Mouse (Mus musculus) limb, embryonic 15.5 days (tissue): ENCODE results near the gene Drc3. TPM values are rescaled to one million over a fixed set of nuclear protein-coding genes. Genes with fewer than 3 reads are reported as not detected.

Source experiments
- ATAC-seq: fragments of 200-750 bp; cut with Nextera tagmentation; 2 replicates; pipeline ENCODE4 v1.8.0; 2017; ENCODE audit warnings: low read depth, moderate TSS enrichment; ENCODE audit not compliant: insufficient number of reproducible peaks, low FRiP score, low TSS enrichment
- H3K27ac ChIP-seq: fragments of 300-500 bp; sonication (generic); 2 replicates; pipeline ENCODE4 v1.5.1; 2015; ENCODE audit warnings: moderate library complexity, mild to moderate bottlenecking, inconsistent platforms
- H3K27me3 ChIP-seq: fragments of 300-500 bp; sonication (generic); 2 replicates; pipeline ENCODE4 v1.6.1; 2015; ENCODE audit warnings: inconsistent platforms
- H3K36me3 ChIP-seq: fragments of 300-500 bp; sonication (generic); 2 replicates; pipeline ENCODE4 v1.6.1; 2015; ENCODE audit warnings: inconsistent platforms
- H3K4me1 ChIP-seq: fragments of 300-500 bp; sonication (generic); 2 replicates; pipeline ENCODE4 v1.6.1; 2015; ENCODE audit warnings: inconsistent platforms
- H3K4me2 ChIP-seq: fragments of 300-500 bp; sonication (generic); 2 replicates; pipeline ENCODE4 v1.6.1; 2015; ENCODE audit warnings: mild to moderate bottlenecking, inconsistent platforms
- H3K4me3 ChIP-seq: fragments of 300-500 bp; sonication (generic); 2 replicates; pipeline ENCODE4 v1.5.1; 2015; ENCODE audit warnings: mild to moderate bottlenecking, inconsistent platforms
- H3K9ac ChIP-seq: fragments of 300-500 bp; sonication (generic); 2 replicates; pipeline ENCODE4 v1.6.1; 2015; ENCODE audit warnings: inconsistent platforms
- H3K9me3 ChIP-seq: fragments of 300-500 bp; sonication (generic); 2 replicates; pipeline ENCODE4 v1.6.1; 2016; ENCODE audit warnings: inconsistent platforms
- WGBS: fragments of 180-500 bp; shearing (Covaris S2); methylation state at CpG from one replicate; pipeline ENCODE4 v1.1.7; 2015; 5-methylcytosine and 5-hydroxymethylcytosine counted together
- polyA plus RNA-seq: library from polyadenylated mRNA; unstranded; fragments of >200 nt; fragmentation: Nextera tagmentation; extraction: Ambion mirVana; gene quantifications from 2 replicates; pipeline ENCODE4 v1.2.1, GENCODE M21; 2015

Gene Drc3
- polyA plus RNA-seq, 1 experiment from 2014 or later, result 1.7 TPM

GRCm38 (mm10) chr11:60412173-60412572, 59.0 kb downstream of the Drc3 start:
- H3K27me3 ChIP-seq, result no peaks in the 10 kb centered on the region
- no peak overlapping the region for H3K4me2 ChIP-seq
- no peak for ATAC-seq
- peaks cover 24% of the 10 kb centered on the region for H3K36me3 ChIP-seq
- no peak overlapping the region for H3K27ac ChIP-seq
- no peak overlapping the region for H3K4me3 ChIP-seq
- H3K4me1 ChIP-seq, result peaks cover 10% of the 10 kb centered on the region
- H3K9ac ChIP-seq, result no peak overlapping the region
- WGBS, result 5% methylated on average over 3 of the region's 3 CpGs
- no peaks in the 10 kb centered on the region for H3K9me3 ChIP-seq

- WGBS, result 81% methylated on average over 2 of the region's 2 CpGs
- no peak overlapping the region for H3K4me3 ChIP-seq
- no peak overlapping the region for H3K4me2 ChIP-seq
- peaks cover 10% of the 10 kb centered on the region for H3K4me1 ChIP-seq
- H3K36me3 ChIP-seq, result peaks cover 17% of the 10 kb centered on the region
- H3K9me3 ChIP-seq, result no peaks in the 10 kb centered on the region
- ATAC-seq, result no peak
- no peak overlapping the region for H3K9ac ChIP-seq
- H3K27ac ChIP-seq, result no peak overlapping the region
- H3K27me3 ChIP-seq, result no peaks in the 10 kb centered on the region
Observed at GRCm38 (mm10) chr11:60412921-60413320, 59.8 kb downstream of the Drc3 start.

GRCm38 (mm10) chr11:60416590-60416962, 63.4 kb downstream of the Drc3 start:
- peak; percentile 44; the same call in 1 of the 2 replicates for ATAC-seq
- H3K4me3 ChIP-seq, result peak overlapping the region; percentile 85
- H3K27ac ChIP-seq, result peak overlapping the region; percentile 75
- WGBS, result under 1% methylated on average over 21 of the region's 21 CpGs
- no peaks in the 10 kb centered on the region for H3K27me3 ChIP-seq
- no peaks in the 10 kb centered on the region for H3K9me3 ChIP-seq
- H3K4me2 ChIP-seq, result peak overlapping the region; percentile 66
- no peaks in the 10 kb centered on the region for H3K36me3 ChIP-seq
- H3K4me1 ChIP-seq, result peaks cover 26% of the 10 kb centered on the region
- peak overlapping the region; percentile 77 for H3K9ac ChIP-seq

- H3K4me2 ChIP-seq, result peak within 1 kb of the TSS; percentile 66
- H3K36me3 ChIP-seq, result no peaks in the 10 kb centered on the region
- peak within 1 kb of the TSS; percentile 84 for H3K9ac ChIP-seq
- H3K27ac ChIP-seq, result peak within 1 kb of the TSS; percentile 90
- under 1% methylated on average over 73 of the region's 81 CpGs for WGBS
- peaks cover 26% of the 10 kb centered on the region for H3K4me1 ChIP-seq
- H3K4me3 ChIP-seq, result peak within 1 kb of the TSS; percentile 85
- no peaks in the 10 kb centered on the region for H3K27me3 ChIP-seq
- peak; percentile 98 for ATAC-seq
- no peaks in the 10 kb centered on the region for H3K9me3 ChIP-seq
Observed at GRCm38 (mm10) chr11:60416963-60417716, 64.0 kb downstream of the Drc3 start, which contains the start of gene Gid4. Gid4 (plus strand) TSS chr11:60417145.

- ATAC-seq, result peak; percentile 28
- H3K4me2 ChIP-seq, result peak within 1 kb of the TSS; percentile 66
- peaks cover 26% of the 10 kb centered on the region for H3K4me1 ChIP-seq
- no peaks in the 10 kb centered on the region for H3K36me3 ChIP-seq
- peak within 1 kb of the TSS; percentile 90 for H3K27ac ChIP-seq
- H3K27me3 ChIP-seq, result no peaks in the 10 kb centered on the region
- WGBS, result under 1% methylated on average over 39 of the region's 39 CpGs
- peak within 1 kb of the TSS; percentile 85 for H3K4me3 ChIP-seq
- H3K9me3 ChIP-seq, result no peaks in the 10 kb centered on the region
- H3K9ac ChIP-seq, result peak within 1 kb of the TSS; percentile 84
Observed at GRCm38 (mm10) chr11:60417717-60418472, 64.8 kb downstream of the Drc3 start, which contains the start of gene Atpaf2. Atpaf2 (minus strand) TSS chr11:60418457.

- H3K9me3 ChIP-seq, result no peaks in the 10 kb centered on the region
- H3K27ac ChIP-seq, result no peak overlapping the region; the same call in 1 of the 2 replicates
- H3K9ac ChIP-seq, result peak overlapping the region; percentile 84
- H3K4me2 ChIP-seq, result peak overlapping the region; percentile 66
- WGBS, result 7% methylated on average over 6 of the region's 6 CpGs
- H3K36me3 ChIP-seq, result no peaks in the 10 kb centered on the region
- peaks cover 26% of the 10 kb centered on the region for H3K4me1 ChIP-seq
- no peaks in the 10 kb centered on the region for H3K27me3 ChIP-seq
- H3K4me3 ChIP-seq, result peak overlapping the region; percentile 85
- no peak for ATAC-seq
Observed at GRCm38 (mm10) chr11:60418473-60418803, 65.3 kb downstream of the Drc3 start.

- Histone ChIP-seq H3K27me3 (no peaks in the 10 kb centered on the region), H3K4me2 (no peak overlapping the region), H3K36me3 (peaks cover 19% of the 10 kb centered on the region), H3K9ac (no peak overlapping the region), H3K27ac (no peak overlapping the region), H3K9me3 (no peaks in the 10 kb centered on the region), H3K4me1 (peaks cover 15% of the 10 kb centered on the region), H3K4me3 (no peak overlapping the region)
- ATAC-seq, result no peak
- 63% methylated on average over 6 of the region's 6 CpGs for WGBS
Observed at GRCm38 (mm10) chr11:60422046-60422668, 69.0 kb downstream of the Drc3 start.

- no peak overlapping the region for H3K9ac ChIP-seq
- H3K36me3 ChIP-seq, result peaks cover 24% of the 10 kb centered on the region
- no peak for ATAC-seq
- no peaks in the 10 kb centered on the region for H3K27me3 ChIP-seq
- 85% methylated on average over 1 of the region's 1 CpGs for WGBS
- H3K27ac ChIP-seq, result no peak overlapping the region
- H3K9me3 ChIP-seq, result no peaks in the 10 kb centered on the region
- H3K4me1 ChIP-seq, result peaks cover 15% of the 10 kb centered on the region
- H3K4me2 ChIP-seq, result no peak overlapping the region
- H3K4me3 ChIP-seq, result no peak overlapping the region
Observed at GRCm38 (mm10) chr11:60423006-60423405, 69.9 kb downstream of the Drc3 start.

- Histone ChIP-seq H3K4me2 (no peak overlapping the region), H3K27ac (no peak overlapping the region), H3K4me1 (no peaks in the 10 kb centered on the region), H3K27me3 (no peaks in the 10 kb centered on the region), H3K9me3 (no peaks in the 10 kb centered on the region), H3K9ac (no peak overlapping the region), H3K4me3 (no peak overlapping the region), H3K36me3 (peaks cover 29% of the 10 kb centered on the region)
- ATAC-seq, result no peak
- WGBS, result 71% methylated on average over 1 of the region's 1 CpGs
Observed at GRCm38 (mm10) chr11:60426417-60426816, 73.3 kb downstream of the Drc3 start.

GRCm38 (mm10) chr11:60427628-60428027, 74.5 kb downstream of the Drc3 start:
- no peak overlapping the region for H3K9ac ChIP-seq
- no peaks in the 10 kb centered on the region for H3K9me3 ChIP-seq
- H3K4me1 ChIP-seq, result no peaks in the 10 kb centered on the region
- ATAC-seq, result no peak
- H3K27me3 ChIP-seq, result no peaks in the 10 kb centered on the region
- no peak overlapping the region for H3K4me2 ChIP-seq
- H3K4me3 ChIP-seq, result no peak overlapping the region
- H3K27ac ChIP-seq, result no peak overlapping the region
- WGBS, result 91% methylated on average over 3 of the region's 3 CpGs
- H3K36me3 ChIP-seq, result peaks cover 38% of the 10 kb centered on the region

- peaks cover 64% of the 10 kb centered on the region for H3K36me3 ChIP-seq
- H3K4me1 ChIP-seq, result no peaks in the 10 kb centered on the region
- no peaks in the 10 kb centered on the region for H3K9me3 ChIP-seq
- no peak overlapping the region for H3K4me3 ChIP-seq
- no peak overlapping the region for H3K9ac ChIP-seq
- no peak for ATAC-seq
- no peak overlapping the region for H3K4me2 ChIP-seq
- no peaks in the 10 kb centered on the region for H3K27me3 ChIP-seq
- no peak overlapping the region for H3K27ac ChIP-seq
Observed at GRCm38 (mm10) chr11:60433501-60433900, 80.4 kb downstream of the Drc3 start.

GRCm38 (mm10) chr11:60435133-60435532, 82.0 kb downstream of the Drc3 start:
- H3K9ac ChIP-seq, result no peak overlapping the region
- no peak overlapping the region for H3K27ac ChIP-seq
- H3K36me3 ChIP-seq, result peaks cover 67% of the 10 kb centered on the region
- WGBS, result 77% methylated on average over 1 of the region's 1 CpGs
- no peak for ATAC-seq
- H3K4me3 ChIP-seq, result no peak overlapping the region
- H3K9me3 ChIP-seq, result no peaks in the 10 kb centered on the region
- H3K4me2 ChIP-seq, result no peak overlapping the region
- H3K27me3 ChIP-seq, result no peaks in the 10 kb centered on the region
- H3K4me1 ChIP-seq, result no peaks in the 10 kb centered on the region
